Mouse (Mus musculus) CH12.LX (cell line): ENCODE results near the gene Htra1. TPM values are rescaled to one million over a fixed set of nuclear protein-coding genes. Genes with fewer than 3 reads are reported as not detected.

Experiments used
- DNase-seq: peaks from one replicate; pipeline ENCODE4 v3.0.0-alpha.2; 2013; ENCODE audit errors: extremely low read depth
- H3K27ac ChIP-seq: 2 replicates; pipeline ENCODE4 v1.5.1; 2012; ENCODE audit warnings: low read depth, mild to moderate bottlenecking, control low read depth, moderate library complexity; ENCODE audit not compliant: insufficient read depth
- H3K27me3 ChIP-seq: replicated peaks from 2 replicates; pipeline ENCODE3; 2012; ENCODE audit warnings: inconsistent platforms
- H3K36me3 ChIP-seq, 2 experiments: replicated peaks in 1 of 2; 2 replicates each; pipeline versions ENCODE3 to v1.6.1; 2012; ENCODE audit warnings: inconsistent platforms in 1 of 2, low read length in 1 of 2, mild to moderate bottlenecking in 1 of 2, mixed read lengths in 1 of 2, moderate library complexity in 1 of 2; ENCODE audit not compliant: control insufficient read depth in 1 of 2, insufficient read depth in 1 of 2
- H3K4me1 ChIP-seq, 2 experiments: 2 replicates each; pipeline ENCODE4 v1.6.1; 2012; ENCODE audit warnings: inconsistent platforms in 1 of 2, moderate library complexity in 1 of 2; ENCODE audit not compliant: insufficient read depth in 2 of 2, control insufficient read depth in 1 of 2
- H3K4me2 ChIP-seq: 2 replicates; pipeline ENCODE4 v1.6.1; 2012; ENCODE audit warnings: low read depth, mild to moderate bottlenecking, control low read depth; ENCODE audit not compliant: poor library complexity, insufficient read depth, severe bottlenecking
- H3K4me3 ChIP-seq, 3 experiments: fragments of 150-350 bp in 1 of 3; sonication (generic) in 1 of 3; replicated peaks in 1 of 3; 2 replicates each; pipeline versions ENCODE3 to v1.5.1; 2011 to 2012; ENCODE audit warnings: low read depth in 2 of 3, low read length in 2 of 3, mild to moderate bottlenecking in 2 of 3, moderate library complexity in 2 of 3, control low read depth in 1 of 3, improper control_type of control experiment in 1 of 3, inconsistent platforms in 1 of 3, mixed read lengths in 1 of 3; ENCODE audit not compliant: poor library complexity in 1 of 3
- H3K79me2 ChIP-seq: replicated peaks from 2 replicates; pipeline ENCODE4 v1.6.1; 2012; ENCODE audit warnings: mild to moderate bottlenecking, moderate library complexity; ENCODE audit not compliant: control insufficient read depth, poor library complexity, insufficient read depth, severe bottlenecking; ENCODE audit errors: extremely low read depth
- H3K9ac ChIP-seq: 2 replicates; pipeline ENCODE4 v1.6.1; 2012; ENCODE audit warnings: low read depth, mild to moderate bottlenecking, control low read depth, moderate library complexity; ENCODE audit not compliant: insufficient read depth
- H3K9me3 ChIP-seq: replicated peaks from 2 replicates; pipeline ENCODE3; 2012; ENCODE audit warnings: low read length, inconsistent platforms, mixed read lengths
- CHD1 ChIP-seq: IDR thresholded peaks from 2 replicates; pipeline ENCODE4 v1.6.1; 2012; ENCODE audit warnings: low read depth, low read length, improper control_type of control experiment, inconsistent platforms
- CTCF ChIP-seq, 2 experiments: IDR thresholded peaks in 1 of 2; conservative IDR thresholded peaks in 1 of 2; 2 replicates each; pipeline ENCODE4 v1.5.1; 2011 to 2012; ENCODE audit warnings: low read depth in 2 of 2, low read length in 2 of 2, improper control_type of control experiment in 1 of 2, inconsistent platforms in 1 of 2, mild to moderate bottlenecking in 1 of 2, moderate library complexity in 1 of 2
- E2F4 ChIP-seq: IDR thresholded peaks from 2 replicates; pipeline ENCODE4 v1.6.1; 2011; ENCODE audit warnings: low read depth, low read length, improper control_type of control experiment; ENCODE audit not compliant: insufficient replicate concordance
- ELF1 ChIP-seq: IDR thresholded peaks from 2 replicates; pipeline ENCODE4 v1.6.1; 2014; ENCODE audit warnings: low read depth, mild to moderate bottlenecking, inconsistent platforms, low read length, improper control_type of control experiment
- ETS1 ChIP-seq: conservative IDR thresholded peaks from 2 replicates; pipeline ENCODE4 v1.6.1; 2012; ENCODE audit warnings: low read depth, mild to moderate bottlenecking, inconsistent platforms, low read length, improper control_type of control experiment, moderate library complexity
- IRF4 ChIP-seq: IDR thresholded peaks from 2 replicates; pipeline ENCODE4 v1.6.1; 2014; ENCODE audit warnings: low read depth, mild to moderate bottlenecking, inconsistent platforms, low read length, improper control_type of control experiment
- KAT2A ChIP-seq: IDR thresholded peaks from 2 replicates; pipeline ENCODE4 v1.6.1; 2012; ENCODE audit warnings: low read length, improper control_type of control experiment, inconsistent platforms; ENCODE audit not compliant: insufficient replicate concordance
- MEF2A ChIP-seq: IDR thresholded peaks from 2 replicates; pipeline ENCODE4 v1.6.1; 2014; ENCODE audit warnings: low read depth, mild to moderate bottlenecking, inconsistent platforms, low read length, improper control_type of control experiment, borderline replicate concordance
- MYC ChIP-seq: IDR thresholded peaks from 2 replicates; pipeline ENCODE4 v1.6.1; 2011; ENCODE audit warnings: low read depth, mild to moderate bottlenecking, improper control_type of control experiment, low read length
- PAX5 ChIP-seq: IDR thresholded peaks from 2 replicates; pipeline ENCODE4 v1.6.1; 2012; ENCODE audit warnings: low read length, inconsistent platforms, mixed read lengths
- RCOR1 ChIP-seq: conservative IDR thresholded peaks from 2 replicates; pipeline ENCODE4 v1.6.1; 2012; ENCODE audit warnings: low read depth, mild to moderate bottlenecking, inconsistent platforms, low read length, improper control_type of control experiment
- TCF12 ChIP-seq: IDR thresholded peaks from 2 replicates; pipeline ENCODE4 v1.6.1; 2014; ENCODE audit warnings: low read depth, mild to moderate bottlenecking, inconsistent platforms, low read length, improper control_type of control experiment
- USF2 ChIP-seq: conservative IDR thresholded peaks from 2 replicates; pipeline ENCODE4 v1.6.1; 2011; ENCODE audit warnings: low read depth, low read length, improper control_type of control experiment
- dilution Hi-C: fragments of 300-500 bp; cut with MboI; formaldehyde crosslinking; loops from 2 replicates; pipeline ENCODE4 v1.14.3; 2020; ENCODE audit warnings: low sequenced_read_pairs; ENCODE audit not compliant: extremely low pct_unique_long_range_greater_than_20kb, extremely low pct_ligation_motif_present
- in situ Hi-C: fragments of 300-500 bp; cut with MboI; formaldehyde crosslinking; loops from 3 replicates; pipeline ENCODE4 v1.14.3; 2019; ENCODE audit warnings: low sequenced_read_pairs, low pct_ligation_motif_present, low pct_unique_long_range_greater_than_20kb, mixed read lengths
- polyA plus RNA-seq: library from polyadenylated mRNA; unstranded; fragments of >175 nt; gene quantifications from 2 replicates; pipeline ENCODE4 v1.2.1, GENCODE M21; 2012; ENCODE audit warnings: low read depth; ENCODE audit not compliant: insufficient read length
- total RNA-seq, 2 experiments: library from RNA; depleted of rRNA; stranded (reverse); fragments of 300-350 nt in 1 of 2; fragments of >200 nt in 1 of 2; gene quantifications; 2 replicates each; pipeline ENCODE4 v1.2.3; 2012 to 2014

The Htra1 gene
- total and polyA plus RNA-seq, 3 experiments, result not detected

- peaks cover 8 to 20% of the 10 kb centered on the region in 2 experiments for H3K4me1 ChIP-seq
- H3K9ac ChIP-seq, result no peak overlapping the region
- no peaks in the 10 kb centered on the region for H3K79me2 ChIP-seq
- H3K4me3 ChIP-seq, result no peak overlapping the region
- DNase-seq, result no peak
- H3K36me3 ChIP-seq, result no peaks in the 10 kb centered on the region
- no peak overlapping the region for H3K4me2 ChIP-seq
- no peaks in the 10 kb centered on the region for H3K9me3 ChIP-seq
- no peaks in the 10 kb centered on the region for H3K27me3 ChIP-seq
- dilution Hi-C loops, result no loop called here
- in situ Hi-C loops, result no loop called here
- TF ChIP-seq CTCF (conservative IDR thresholded peaks at IDR 0.05 in 1 of 2, IDR thresholded peaks at IDR 0.05 in 1 of 2; ENCODE audit: low read depth in 2 of 2, low read length in 2 of 2) (no peak), MEF2A (no peak), CHD1 (no peak), MYC (no peak)
- no peak overlapping the region for H3K27ac ChIP-seq
Observed at GRCm38 (mm10) chr7:130900233-130900848, 35.6 kb upstream of the Htra1 start.

GRCm38 (mm10) chr7:130902929-130903328 is 33.0 kb upstream of the Htra1 start:
- no peaks in the 10 kb centered on the region for H3K9me3 ChIP-seq
- H3K9ac ChIP-seq, result no peak overlapping the region
- H3K4me1 ChIP-seq, result peaks cover 8 to 10% of the 10 kb centered on the region in 2 experiments
- no peaks in the 10 kb centered on the region for H3K36me3 ChIP-seq
- no peak for TF ChIP-seq PAX5
- no peak for TF ChIP-seq IRF4
- TF ChIP-seq ELF1, result no peak
- TF ChIP-seq TCF12, result no peak
- TF ChIP-seq RCOR1, result no peak
- TF ChIP-seq E2F4, result no peak
- no peak for TF ChIP-seq USF2
- TF ChIP-seq CHD1, result no peak
- no peak for TF ChIP-seq MEF2A
- H3K27me3 ChIP-seq, result peaks cover 2% of the 10 kb centered on the region
- no peak overlapping the region for H3K27ac ChIP-seq
- in situ Hi-C loops (no loop called here), dilution Hi-C loops (no loop called here)
- H3K4me2 ChIP-seq, result no peak overlapping the region
- H3K79me2 ChIP-seq, result no peaks in the 10 kb centered on the region
- H3K4me3 ChIP-seq, result no peak overlapping the region
- no peak for DNase-seq

GRCm38 (mm10) chr7:130903505-130904074 is 32.3 kb upstream of the Htra1 start:
- no peak overlapping the region for H3K4me3 ChIP-seq
- dilution Hi-C loops (no loop called here), in situ Hi-C loops (no loop called here)
- no peak for DNase-seq
- no peak overlapping the region for H3K4me2 ChIP-seq
- TF ChIP-seq TCF12, result no peak
- TF ChIP-seq MEF2A, result no peak
- TF ChIP-seq KAT2A, result no peak
- no peak for TF ChIP-seq ETS1
- no peak overlapping the region for H3K27ac ChIP-seq
- peaks cover 2% of the 10 kb centered on the region for H3K27me3 ChIP-seq
- no peaks in the 10 kb centered on the region for H3K79me2 ChIP-seq
- no peak overlapping the region for H3K9ac ChIP-seq
- no peaks in the 10 kb centered on the region for H3K9me3 ChIP-seq
- H3K4me1 ChIP-seq, result peaks cover 8 to 10% of the 10 kb centered on the region in 2 experiments
- no peaks in the 10 kb centered on the region for H3K36me3 ChIP-seq
